Mouse (Mus musculus) lung, embryonic 14.5 days (tissue): ENCODE results near the gene Qrfp. TPM values are rescaled to one million over a fixed set of nuclear protein-coding genes. Genes with fewer than 3 reads are reported as not detected.

Experiments used
- ATAC-seq: fragments of 200-750 bp; cut with Nextera tagmentation; 2 replicates; pipeline ENCODE4 v1.8.0; 2017; ENCODE audit warnings: mild to moderate bottlenecking, moderate TSS enrichment, moderate library complexity; ENCODE audit not compliant: insufficient read depth
- DNase-seq: peaks from one replicate; pipeline ENCODE4 v3.0.0-alpha.2; 2015
- H3K27ac ChIP-seq: fragments of 300-500 bp; sonication (generic); 2 replicates; pipeline ENCODE4 v1.5.1; 2014; ENCODE audit warnings: low read depth, mild to moderate bottlenecking, moderate library complexity
- H3K27me3 ChIP-seq: fragments of 300-500 bp; sonication (generic); 2 replicates; pipeline ENCODE4 v1.6.1; 2014; ENCODE audit warnings: low read length, control low read depth; ENCODE audit not compliant: insufficient read depth
- H3K36me3 ChIP-seq: fragments of 300-500 bp; sonication (generic); 2 replicates; pipeline ENCODE4 v1.6.1; 2014; ENCODE audit warnings: control low read depth; ENCODE audit not compliant: insufficient read depth
- H3K4me1 ChIP-seq: fragments of 300-500 bp; sonication (generic); 2 replicates; pipeline ENCODE4 v1.6.1; 2014; ENCODE audit warnings: antibody characterized with exemption, control low read depth; ENCODE audit not compliant: insufficient read depth
- H3K4me2 ChIP-seq: fragments of 300-500 bp; sonication (generic); 2 replicates; pipeline ENCODE4 v1.6.1; 2014; ENCODE audit warnings: mild to moderate bottlenecking
- H3K4me3 ChIP-seq: fragments of 300-500 bp; sonication (generic); 2 replicates; pipeline ENCODE4 v1.5.1; 2014; ENCODE audit warnings: low read depth, low read length
- H3K9ac ChIP-seq: fragments of 300-500 bp; sonication (generic); 2 replicates; pipeline ENCODE4 v1.6.1; 2014
- H3K9me3 ChIP-seq: fragments of 300-500 bp; sonication (generic); 2 replicates; pipeline ENCODE4 v1.6.1; 2016; ENCODE audit warnings: low read depth, low read length, control low read depth
- CTCF ChIP-seq: IDR thresholded peaks from 2 replicates; pipeline ENCODE4 v1.5.1; 2016; ENCODE audit warnings: antibody characterized with exemption, low read depth
- WGBS: fragments of 180-500 bp; shearing (Covaris S2); extraction: QIAGEN DNeasy Blood & Tissue Kit; methylation state at CpG from one replicate; pipeline ENCODE4 v1.1.7; 2014; 5-methylcytosine and 5-hydroxymethylcytosine counted together
- polyA plus RNA-seq: library from polyadenylated mRNA; unstranded; fragments of >200 nt; fragmentation: Nextera tagmentation; extraction: Ambion mirVana; gene quantifications from 2 replicates; pipeline ENCODE4 v1.2.1, GENCODE M21; 2014

Qrfp gene
- polyA plus RNA-seq, 1 experiment from 2014 or later, result not detected

DNA sequence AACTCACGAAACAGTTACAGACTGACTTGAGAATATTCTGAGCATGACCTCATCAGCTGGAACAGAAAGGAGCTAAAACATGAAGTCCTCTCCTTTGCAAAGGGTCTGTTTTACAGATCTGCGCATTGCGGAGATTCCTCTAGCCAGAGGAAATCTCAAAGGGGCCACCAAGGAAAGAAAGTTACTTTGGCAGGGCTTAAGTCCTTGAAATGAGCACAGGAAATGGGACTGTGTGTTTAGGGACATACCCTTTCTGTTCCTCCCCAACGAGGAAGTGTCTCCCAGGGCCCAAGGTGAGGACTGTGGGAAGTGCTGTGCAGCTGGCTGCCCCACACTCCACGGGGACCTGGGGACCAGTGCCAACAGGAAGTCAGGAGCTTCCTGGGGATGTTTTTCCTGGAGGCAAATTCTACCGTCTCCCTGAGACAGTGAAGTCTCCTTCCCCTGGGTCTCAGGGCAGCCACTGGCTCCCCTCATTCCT, 40.7 kb downstream of the Qrfp start:
- WGBS, result 12% methylated on average over 6 of the region's 6 CpGs
- DNase-seq, result peak; percentile 62
- Histone ChIP-seq H3K4me3 (no peak overlapping the region), H3K36me3 (0 out of 2 replicates have a peak, but pooled peaks cover 3% of the 10 kb centered on the region), H3K9ac (peak overlapping the region; percentile 30), H3K4me2 (peak overlapping the region; percentile 43), H3K9me3 (no peaks in the 10 kb centered on the region), H3K27me3 (no peaks in the 10 kb centered on the region), H3K27ac (peak overlapping the region; percentile 82), H3K4me1 (peaks cover 44% of the 10 kb centered on the region)
- TF ChIP-seq CTCF, result no peak
- 0 out of 2 replicates have a peak, but pooled peaks have one; percentile 18 for ATAC-seq

GRCm38 (mm10) chr2:31769115-31769514, 41.3 kb downstream of the Qrfp start:
- Histone ChIP-seq H3K4me3 (no peak overlapping the region), H3K4me2 (peak overlapping the region; percentile 43), H3K4me1 (peaks cover 44% of the 10 kb centered on the region), H3K9ac (peak overlapping the region; percentile 21; the same call in 1 of the 2 replicates), H3K27ac (peak overlapping the region; percentile 82), H3K9me3 (no peaks in the 10 kb centered on the region), H3K36me3 (0 out of 2 replicates have a peak, but pooled peaks cover 3% of the 10 kb centered on the region), H3K27me3 (no peaks in the 10 kb centered on the region)
- DNase-seq, result no peak
- no peak for ATAC-seq
- no peak for TF ChIP-seq CTCF
- 27% methylated on average over 4 of the region's 4 CpGs for WGBS

DNA sequence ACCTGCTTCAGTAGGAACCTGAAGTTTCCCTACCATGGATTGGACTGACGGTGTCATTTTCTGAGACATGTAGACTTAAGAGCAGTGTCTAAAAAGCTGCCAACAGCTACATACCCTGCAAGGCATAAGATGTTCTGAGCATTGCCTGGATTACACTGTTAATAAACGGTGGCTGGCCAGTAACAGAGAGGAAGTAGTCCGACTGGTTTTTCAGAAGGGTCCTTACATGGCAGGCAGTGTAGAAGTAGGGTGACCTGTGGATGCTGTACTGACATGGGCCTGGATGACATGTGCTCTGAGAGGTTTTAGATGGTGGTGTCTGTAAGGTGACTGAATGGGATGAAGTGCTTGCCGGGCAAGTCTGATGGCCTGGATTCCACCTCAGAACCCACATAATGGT, 42.6 kb downstream of the Qrfp start:
- DNase-seq, result peak; percentile 44
- no peak overlapping the region for H3K4me2 ChIP-seq
- H3K27me3 ChIP-seq, result no peaks in the 10 kb centered on the region
- H3K27ac ChIP-seq, result peak overlapping the region; percentile 58
- no peak overlapping the region for H3K9ac ChIP-seq
- H3K9me3 ChIP-seq, result no peaks in the 10 kb centered on the region
- peaks cover 52% of the 10 kb centered on the region for H3K4me1 ChIP-seq
- ATAC-seq, result no peak
- no peak for TF ChIP-seq CTCF
- WGBS, result 52% methylated on average over 4 of the region's 4 CpGs
- H3K36me3 ChIP-seq, result 0 out of 2 replicates have a peak, but pooled peaks cover 3% of the 10 kb centered on the region
- H3K4me3 ChIP-seq, result no peak overlapping the region

DNA sequence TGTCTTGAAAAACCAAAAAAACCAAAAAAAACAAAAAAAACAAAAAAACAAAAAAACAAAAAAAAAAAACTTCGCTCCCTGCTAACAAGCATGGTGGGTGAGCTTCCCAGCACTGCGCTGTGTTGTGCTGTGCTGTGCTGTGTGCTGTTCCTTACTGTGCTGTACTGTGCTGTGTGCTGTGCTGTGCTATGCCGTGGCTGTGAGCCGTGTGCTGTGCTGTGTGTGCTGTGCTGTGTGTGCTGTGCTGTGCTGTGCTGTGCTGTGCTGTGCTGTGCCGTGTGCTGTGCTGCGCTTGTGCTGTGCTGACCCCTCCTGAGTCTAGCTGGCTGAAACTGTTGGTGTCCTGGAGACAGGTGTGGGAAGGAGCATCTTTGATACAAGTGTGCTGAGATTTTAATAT, 43.3 kb downstream of the Qrfp start:
- H3K9me3 ChIP-seq, result no peaks in the 10 kb centered on the region
- ATAC-seq (no peak), DNase-seq (no peak)
- H3K36me3 ChIP-seq, result 0 out of 2 replicates have a peak, but pooled peaks cover 3% of the 10 kb centered on the region
- no peak overlapping the region for H3K4me2 ChIP-seq
- H3K27me3 ChIP-seq, result no peaks in the 10 kb centered on the region
- TF ChIP-seq CTCF, result no peak
- H3K27ac ChIP-seq, result no peak overlapping the region; the same call in 1 of the 2 replicates
- no peak overlapping the region for H3K9ac ChIP-seq
- H3K4me1 ChIP-seq, result peaks cover 58% of the 10 kb centered on the region
- 88% methylated on average over 6 of the region's 6 CpGs for WGBS
- H3K4me3 ChIP-seq, result no peak overlapping the region

GRCm38 (mm10) chr2:31763271-31763670, 47.1 kb downstream of the Qrfp start:
- no peak for ATAC-seq
- 30% methylated on average over 2 of the region's 2 CpGs for WGBS
- no peak for TF ChIP-seq CTCF

DNA sequence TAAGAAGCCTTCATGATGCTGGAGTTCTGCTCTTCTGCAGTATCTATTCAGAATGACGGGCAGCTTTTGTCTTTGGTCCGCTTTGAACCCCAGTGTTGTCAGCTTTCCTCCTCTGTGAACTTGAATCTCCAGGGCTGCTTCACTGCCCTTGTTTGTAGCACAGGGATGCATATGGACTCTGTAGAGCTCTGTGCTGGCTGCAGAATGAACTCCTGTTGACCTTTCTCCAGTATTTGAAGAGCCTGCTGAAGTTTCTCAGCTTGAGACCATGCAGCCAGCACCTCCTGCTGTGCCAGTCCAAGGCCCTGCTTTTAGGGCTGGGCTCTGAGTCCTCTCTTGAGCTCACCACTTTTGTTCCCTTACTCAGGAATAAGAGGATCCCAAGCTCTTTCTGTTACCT, 47.5 kb downstream of the Qrfp start:
- Histone ChIP-seq H3K4me2 (peak overlapping the region; percentile 86), H3K27me3 (no peaks in the 10 kb centered on the region), H3K27ac (0 out of 2 replicates have a peak overlapping the region, but pooled peaks have one; percentile 51), H3K4me1 (peaks cover 37% of the 10 kb centered on the region), H3K36me3 (0 out of 2 replicates have a peak, but pooled peaks cover 3% of the 10 kb centered on the region), H3K9me3 (no peaks in the 10 kb centered on the region), H3K4me3 (peak overlapping the region; percentile 87), H3K9ac (no peak overlapping the region)
- TF ChIP-seq CTCF, result no peak
- DNase-seq, result peak; percentile 53
- WGBS, result 21% methylated on average over 2 of the region's 2 CpGs
- no peak for ATAC-seq

More at GRCm38 (mm10) chr2:31763271-31763670, 47.1 kb downstream of the Qrfp start:
- Histone ChIP-seq H3K27me3 (no peaks in the 10 kb centered on the region), H3K9me3 (no peaks in the 10 kb centered on the region), H3K4me2 (peak overlapping the region; percentile 86), H3K4me1 (peaks cover 41% of the 10 kb centered on the region), H3K36me3 (0 out of 2 replicates have a peak, but pooled peaks cover 3% of the 10 kb centered on the region), H3K4me3 (0 out of 2 replicates have a peak overlapping the region, but pooled peaks have one; percentile 87), H3K27ac (0 out of 2 replicates have a peak overlapping the region, but pooled peaks have one; percentile 51), H3K9ac (no peak overlapping the region)
- DNase-seq, result no peak

- ATAC-seq (no peak), DNase-seq (no peak)
- Histone ChIP-seq H3K9ac (peak overlapping the region; percentile 36; the same call in 1 of the 2 replicates), H3K4me1 (peaks cover 35% of the 10 kb centered on the region), H3K9me3 (no peaks in the 10 kb centered on the region), H3K27ac (peak overlapping the region; percentile 98; the same call in 1 of the 2 replicates), H3K4me3 (peak overlapping the region; percentile 87), H3K4me2 (peak overlapping the region; percentile 86), H3K27me3 (no peaks in the 10 kb centered on the region), H3K36me3 (0 out of 2 replicates have a peak, but pooled peaks cover 3% of the 10 kb centered on the region)
- TF ChIP-seq CTCF, result no peak
- 11% methylated on average over 3 of the region's 3 CpGs for WGBS
Observed at GRCm38 (mm10) chr2:31762155-31762554, 48.2 kb downstream of the Qrfp start.
